Mouse (Mus musculus) erythroblast, adult 5-6 weeks (primary cell): ENCODE measurements around the gene Timeless. TPM values are rescaled to one million over a fixed set of nuclear protein-coding genes. Genes with fewer than 3 reads are reported as not detected.
A peak's percentile ranks its signal among the peaks of the same experiment; 100 is the strongest.
"Not testable (repeated sequence)": the region's sequence is repeated elsewhere in the genome, so short reads cannot be mapped to it uniquely, and the experiment has no call there.

ENCODE experiments used
- ATAC-seq: replicated peaks from 2 replicates; pipeline ENCODE4 v1.8.0; 2016; ENCODE audit warnings: moderate number of reproducible peaks, mild to moderate bottlenecking, moderate TSS enrichment, inconsistent platforms; ENCODE audit not compliant: poor library complexity, low FRiP score, severe bottlenecking
- total RNA-seq, 2 experiments: library from RNA; stranded (forward) in 1 of 2; stranded (reverse) in 1 of 2; fragments of 150-400 nt in 1 of 2; fragments of 200-764, 138-1000 nt in 1 of 2; gene quantifications; 2 replicates each; pipeline versions ENCODE4 v1.2.3 to v1.2.4; 2015 to 2017; ENCODE audit warnings: low replicate concordance in 2 of 2

Gene Timeless
- total RNA-seq (2015; ENCODE audit: low replicate concordance) (4.0 and 6.3 TPM in 2 replicates), total RNA-seq (2017; ENCODE audit: low replicate concordance) (39.4 and 44.5 TPM in 2 replicates)

DNA sequence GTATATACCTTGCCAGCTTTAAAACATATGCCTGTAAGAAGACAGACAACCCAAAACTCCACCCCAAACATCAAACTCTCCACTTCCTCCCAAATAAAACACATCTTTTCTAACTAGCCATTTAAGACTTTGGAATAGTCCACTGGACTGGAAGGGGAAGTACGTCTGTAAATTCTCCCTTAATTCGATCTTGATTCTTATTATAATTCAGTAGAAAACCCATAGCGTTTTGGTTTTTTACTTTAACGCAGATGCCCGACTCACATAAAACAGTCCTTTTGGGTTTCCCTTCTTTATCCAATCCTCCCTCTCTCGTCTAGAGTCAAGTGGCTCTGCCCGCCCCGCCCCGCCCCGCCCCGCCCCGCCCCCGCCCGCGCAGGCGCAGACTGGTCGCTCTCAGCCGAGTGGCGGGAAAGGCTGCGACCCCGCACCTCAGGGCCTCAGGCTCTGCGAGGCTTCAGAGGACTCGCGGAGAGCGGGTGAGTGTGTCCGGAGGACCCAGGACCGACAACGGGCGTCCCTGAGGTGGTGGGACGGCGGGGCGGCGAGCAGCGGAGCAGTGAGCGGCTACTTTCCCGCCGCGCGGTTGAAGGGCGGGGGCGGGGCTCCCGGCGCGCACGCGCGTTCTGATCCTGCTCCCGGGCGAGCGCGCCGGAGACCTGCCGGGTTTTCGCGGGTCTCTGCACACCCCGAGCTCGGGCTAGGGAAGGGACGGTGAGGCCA, at the start of gene Timeless:
TSS of gene Timeless (plus strand) at position 369 of the 723 bp plus-strand sequence.
- peak; percentile 73 for ATAC-seq

DNA sequence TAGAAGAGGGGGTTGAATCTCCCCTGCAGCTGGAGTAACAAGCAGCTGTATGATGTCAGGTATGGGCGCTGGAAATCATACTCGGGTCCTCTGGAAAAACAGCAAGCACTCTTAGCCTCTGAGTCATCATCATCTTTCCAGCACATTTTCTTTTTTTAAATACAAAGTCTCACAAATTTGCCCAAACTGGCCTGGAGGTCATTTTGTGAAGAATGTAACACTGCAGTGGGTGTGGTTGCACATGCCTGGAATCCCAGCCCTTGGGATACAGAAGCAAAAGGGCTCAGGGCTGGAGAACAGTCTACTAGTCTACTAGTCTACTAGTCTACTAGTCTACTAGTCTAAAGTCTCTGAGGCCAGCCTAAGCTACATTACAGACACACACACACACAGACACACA, 47.6 kb upstream of the Timeless start:
- ATAC-seq = no peak

DNA sequence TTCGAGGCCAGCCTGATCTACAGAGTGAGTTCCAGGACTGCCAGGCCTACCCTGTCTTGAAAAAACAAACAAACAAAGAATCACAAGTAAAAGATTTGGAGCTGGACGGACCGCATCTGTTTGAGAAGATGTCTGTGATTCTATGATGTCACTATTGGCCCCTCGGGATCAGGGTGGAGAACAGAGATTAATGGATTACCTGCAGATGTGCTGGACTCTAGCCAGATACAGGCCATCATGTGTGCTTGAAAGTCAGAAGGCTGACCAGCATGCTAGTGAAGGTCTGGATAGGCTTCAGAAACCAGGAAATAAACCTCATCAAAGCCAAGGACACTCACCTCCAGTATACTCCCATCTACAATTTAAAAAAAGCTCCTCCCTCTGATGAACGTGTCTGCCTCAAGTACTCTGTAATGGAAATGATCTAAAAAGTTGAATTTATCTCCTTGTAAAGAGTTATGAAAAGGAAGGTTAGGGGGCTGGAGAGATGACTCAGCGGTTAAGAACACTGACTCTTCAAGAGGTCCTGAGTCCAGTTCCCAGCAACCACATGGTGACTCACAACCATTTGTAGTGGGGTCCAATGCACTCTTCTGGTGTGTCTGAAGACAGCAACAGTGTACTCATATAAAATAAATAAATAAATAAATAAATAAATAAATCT, 46.5 kb upstream of the Timeless start:
- no peak for ATAC-seq

GRCm38 (mm10) chr10:128185959-128186358, 45.9 kb upstream of the Timeless start:
- ATAC-seq = peak; percentile 75

DNA sequence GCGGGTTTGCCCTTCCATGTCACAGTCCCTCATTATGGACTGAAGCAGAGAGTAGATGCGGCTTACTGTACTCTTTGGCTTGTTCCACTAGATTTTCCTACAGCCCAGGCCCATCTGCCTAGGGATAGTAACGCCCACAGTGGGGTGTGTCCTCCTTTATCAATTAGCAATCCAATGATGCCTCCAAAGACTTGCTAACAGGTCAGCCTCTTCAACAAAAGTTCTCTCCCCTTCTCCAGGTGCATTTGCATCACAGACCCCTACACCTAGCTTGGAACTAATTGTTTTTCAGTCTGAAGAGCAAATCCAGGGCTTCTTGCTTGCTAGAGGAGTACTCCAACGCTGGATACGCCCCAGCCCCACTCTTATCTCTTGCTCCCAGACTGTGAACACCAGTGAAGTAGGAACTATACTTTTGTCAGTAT, 44.7 kb upstream of the Timeless start:
- ATAC-seq = peak; percentile 85

GRCm38 (mm10) chr10:128188242-128188877, 43.5 kb upstream of the Timeless start:
- peak; percentile 72 for ATAC-seq

- no peak for ATAC-seq
Measured at GRCm38 (mm10) chr10:128191472-128191871, 40.4 kb upstream of the Timeless start.

GRCm38 (mm10) chr10:128192030-128192766, 39.7 kb upstream of the Timeless start:
- not testable (repeated sequence) for ATAC-seq

DNA sequence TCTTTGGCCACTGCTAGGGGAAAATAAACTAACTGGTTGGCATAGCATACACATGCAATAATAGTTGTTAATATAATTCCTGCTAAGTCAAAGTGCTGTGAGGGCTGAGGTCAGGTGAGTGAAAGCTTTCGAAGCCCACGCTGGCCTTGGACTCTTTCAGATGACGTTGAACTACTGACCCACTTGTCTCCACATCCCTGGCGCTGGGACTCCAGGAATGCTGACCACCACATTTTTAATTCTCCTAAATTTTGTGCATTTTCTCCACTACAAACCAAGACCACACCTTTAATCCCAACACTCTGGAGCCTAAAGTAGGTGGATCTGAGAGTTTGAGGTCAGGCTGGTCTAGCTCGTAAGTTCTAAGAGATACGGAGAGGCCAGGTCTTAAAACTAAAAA, 38.8 kb upstream of the Timeless start:
- ATAC-seq = no peak

- ATAC-seq = peak; percentile 99
Measured at GRCm38 (mm10) chr10:128194024-128194550, 37.8 kb upstream of the Timeless start, which contains the start of gene Gls2. Gls2 (plus strand) TSS chr10:128194457.

DNA sequence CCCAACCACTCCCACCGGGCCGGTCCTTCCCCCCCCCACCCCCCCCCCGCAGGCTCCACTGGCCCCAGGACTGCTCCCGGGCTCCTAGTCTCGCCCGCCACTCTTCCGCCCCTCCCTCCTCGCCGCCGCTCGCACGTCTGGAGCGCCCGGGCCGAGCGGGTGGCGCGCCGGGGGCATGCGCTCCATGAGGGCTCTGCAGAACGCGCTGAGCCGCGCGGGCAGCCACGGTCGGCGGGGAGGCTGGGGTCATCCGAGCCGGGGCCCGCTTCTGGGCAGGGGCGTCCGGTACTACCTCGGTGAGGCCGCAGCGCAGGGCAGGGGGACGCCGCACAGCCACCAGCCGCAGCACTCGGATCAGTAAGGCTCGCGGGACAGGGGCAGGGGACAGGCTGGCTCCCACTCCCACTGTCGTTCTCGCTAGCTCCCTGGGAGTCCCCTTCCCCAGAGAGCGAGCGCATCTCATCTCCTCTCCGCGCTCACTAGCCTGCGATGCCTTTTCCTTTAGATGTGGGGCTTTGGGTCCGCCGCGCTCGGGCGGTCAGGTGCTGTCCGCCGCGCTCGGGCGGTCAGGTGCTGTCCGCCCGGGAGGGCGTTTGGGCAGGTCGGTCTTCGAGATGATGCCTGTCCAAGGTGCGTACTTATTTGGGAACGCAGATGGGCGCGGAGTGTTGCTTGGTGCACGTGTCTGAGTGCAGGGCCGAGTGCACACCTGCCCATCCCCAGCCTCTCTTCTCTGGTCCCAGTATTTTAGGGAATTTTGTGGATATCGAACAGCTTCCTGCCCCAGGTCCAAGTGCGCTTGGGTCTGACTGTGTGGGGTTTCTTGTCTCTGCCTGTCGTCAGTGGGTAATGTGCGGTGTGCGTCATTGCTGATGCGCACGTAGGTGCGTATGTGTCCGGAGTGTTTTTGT, 37.1 kb upstream of the Timeless start:
- peak; percentile 59 for ATAC-seq

GRCm38 (mm10) chr10:128201856-128202255, 30.0 kb upstream of the Timeless start:
- ATAC-seq = no peak

- ATAC-seq = no peak
Measured at GRCm38 (mm10) chr10:128204941-128205340, 26.9 kb upstream of the Timeless start.

- no peak for ATAC-seq
Measured at GRCm38 (mm10) chr10:128208326-128208725, 23.5 kb upstream of the Timeless start.

- no peak for ATAC-seq
Measured at GRCm38 (mm10) chr10:128209311-128210009, 22.4 kb upstream of the Timeless start.

DNA sequence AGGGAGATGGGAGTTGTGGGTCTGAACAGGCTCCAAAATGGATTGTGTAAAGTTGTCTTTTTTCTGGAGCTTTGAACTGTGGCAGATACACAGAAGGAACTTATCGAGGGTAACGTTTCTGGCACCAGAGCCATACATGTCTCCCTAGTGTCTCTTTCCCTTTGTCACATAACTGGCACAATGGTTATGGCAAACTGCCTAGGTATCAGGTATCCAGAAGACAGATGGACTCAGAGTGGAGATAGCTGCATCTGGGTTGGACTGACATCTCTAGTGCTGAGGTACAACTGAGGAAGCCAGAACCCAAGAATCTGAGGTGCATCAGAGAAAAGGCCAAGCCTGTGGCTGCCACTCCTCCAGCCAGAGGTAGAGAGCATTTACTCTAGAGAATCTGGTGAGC, 21.7 kb upstream of the Timeless start:
- no peak for ATAC-seq

GRCm38 (mm10) chr10:128210954-128211353, 20.9 kb upstream of the Timeless start:
- peak; percentile 40; the same call in 1 of the 2 replicates for ATAC-seq
